Mouse (Mus musculus) myocyte (in vitro differentiated cells): ENCODE data around the gene Tomm34. TPM values are rescaled to one million over a fixed set of nuclear protein-coding genes. Genes with fewer than 3 reads are reported as not detected.

Experiments used
- H3K27me3 ChIP-seq: one replicate; pipeline ENCODE4 v1.6.1; 2011; ENCODE audit not compliant: control insufficient read depth, insufficient read depth, insufficient read length
- H3K36me3 ChIP-seq: one replicate; pipeline ENCODE4 v1.6.1; 2011; ENCODE audit not compliant: control insufficient read depth, insufficient read depth
- H3K4me2 ChIP-seq: one replicate; pipeline ENCODE4 v1.6.1; 2011; ENCODE audit warnings: low read depth, control low read depth
- H3K4me3 ChIP-seq: one replicate; pipeline ENCODE4 v1.5.1; 2011; ENCODE audit warnings: mild to moderate bottlenecking, control low read depth, moderate library complexity
- H3K79me2 ChIP-seq: one replicate; pipeline ENCODE4 v1.6.1; 2011; ENCODE audit not compliant: control insufficient read depth, insufficient read depth
- H3ac ChIP-seq: one replicate; pipeline ENCODE4 v1.6.1; 2011; ENCODE audit not compliant: control insufficient read depth, insufficient read length
- CEBPB ChIP-seq: IDR thresholded peaks from 2 replicates; pipeline ENCODE4 v1.6.1; 2011; ENCODE audit warnings: mild to moderate bottlenecking, moderate library complexity; ENCODE audit not compliant: poor library complexity, insufficient read depth, severe bottlenecking
- E2F4 ChIP-seq: IDR thresholded peaks from one replicate; pipeline ENCODE4 v1.6.1; 2011; ENCODE audit warnings: mild to moderate bottlenecking, control low read depth, moderate library complexity; ENCODE audit not compliant: insufficient read depth
- MAX ChIP-seq: IDR thresholded peaks from one replicate; pipeline ENCODE4 v1.6.1; 2011; ENCODE audit warnings: low read depth, mild to moderate bottlenecking, control low read depth
- MYOD1 ChIP-seq, 3 experiments: IDR thresholded peaks; one replicate each; pipeline ENCODE4 v1.6.1; 2011; ENCODE audit warnings: control low read depth in 2 of 3, low read depth in 2 of 3, mild to moderate bottlenecking in 2 of 3, moderate library complexity in 1 of 3; ENCODE audit not compliant: insufficient read length in 2 of 3, control insufficient read depth in 1 of 3
- MYOG ChIP-seq, 3 experiments: IDR thresholded peaks; one replicate each; pipeline ENCODE4 v1.6.1; 2011; ENCODE audit warnings: control low read depth in 2 of 3, low read depth in 2 of 3, mild to moderate bottlenecking in 2 of 3; ENCODE audit not compliant: insufficient read length in 2 of 3, control insufficient read depth in 1 of 3, insufficient read depth in 1 of 3
- POLR2A ChIP-seq: IDR thresholded peaks from one replicate; pipeline ENCODE4 v1.6.1; 2011; ENCODE audit warnings: low read depth, mild to moderate bottlenecking, control low read depth, moderate library complexity; ENCODE audit not compliant: insufficient read length
- POLR2AphosphoS2 ChIP-seq: IDR thresholded peaks from one replicate; pipeline ENCODE4 v1.6.1; 2011; ENCODE audit warnings: low read depth, control low read depth; ENCODE audit not compliant: insufficient read length
- REST ChIP-seq: IDR thresholded peaks from one replicate; pipeline ENCODE4 v1.6.1; 2011; ENCODE audit warnings: mild to moderate bottlenecking, control low read depth, moderate library complexity; ENCODE audit not compliant: insufficient read depth, insufficient read length
- SRF ChIP-seq: IDR thresholded peaks from one replicate; pipeline ENCODE4 v1.6.1; 2011; ENCODE audit warnings: low read depth; ENCODE audit not compliant: control insufficient read depth, insufficient read length
- TCF12 ChIP-seq: IDR thresholded peaks from one replicate; pipeline ENCODE4 v1.6.1; 2011; ENCODE audit warnings: mild to moderate bottlenecking, control low read depth; ENCODE audit not compliant: poor library complexity, insufficient read depth, severe bottlenecking
- TCF3 ChIP-seq: IDR thresholded peaks from one replicate; pipeline ENCODE4 v1.6.1; 2011; ENCODE audit warnings: low read depth, control low read depth; ENCODE audit not compliant: insufficient read length
- USF1 ChIP-seq: IDR thresholded peaks from one replicate; pipeline ENCODE4 v1.6.1; 2011; ENCODE audit warnings: low read depth, mild to moderate bottlenecking, control low read depth, moderate library complexity
- polyA plus RNA-seq: library from polyadenylated mRNA; unstranded; fragments of >200 nt; fragmentation: generic; extraction: Trizol; gene quantifications from one replicate; pipeline ENCODE4 v1.2.1, GENCODE M21; 2012; ENCODE audit warnings: missing spikeins

The Tomm34 gene
- polyA plus RNA-seq, 1 experiment: 24.1 TPM

GRCm38 (mm10) chr2:164087416-164088017, 16.5 kb upstream of the Tomm34 start:
- no peaks in the 10 kb centered on the region for H3K27me3 ChIP-seq
- H3K79me2 ChIP-seq: no peaks in the 10 kb centered on the region
- H3K4me2 ChIP-seq: no peak overlapping the region
- H3K4me3 ChIP-seq: no peak overlapping the region
- H3K36me3 ChIP-seq: peaks cover 40% of the 10 kb centered on the region
- TF ChIP-seq POLR2AphosphoS2: no peak
- no peak for TF ChIP-seq E2F4
- TF ChIP-seq MYOG (IDR thresholded peaks at IDR 0.05; ENCODE audit: control insufficient read depth in 1 of 3, insufficient read depth in 1 of 3, insufficient read length in 2 of 3, low read depth in 2 of 3): no peak
- no peak for TF ChIP-seq MYOD1 (IDR thresholded peaks at IDR 0.05; ENCODE audit: control insufficient read depth in 1 of 3, insufficient read length in 2 of 3, low read depth in 2 of 3)
- no peak for TF ChIP-seq POLR2A
- TF ChIP-seq CEBPB: no peak
- no peak for TF ChIP-seq TCF3
- no peak for TF ChIP-seq MAX
- TF ChIP-seq REST: no peak
- TF ChIP-seq TCF12: no peak
- TF ChIP-seq SRF: no peak
- no peak for TF ChIP-seq USF1
- no peak overlapping the region for H3ac ChIP-seq

DNA sequence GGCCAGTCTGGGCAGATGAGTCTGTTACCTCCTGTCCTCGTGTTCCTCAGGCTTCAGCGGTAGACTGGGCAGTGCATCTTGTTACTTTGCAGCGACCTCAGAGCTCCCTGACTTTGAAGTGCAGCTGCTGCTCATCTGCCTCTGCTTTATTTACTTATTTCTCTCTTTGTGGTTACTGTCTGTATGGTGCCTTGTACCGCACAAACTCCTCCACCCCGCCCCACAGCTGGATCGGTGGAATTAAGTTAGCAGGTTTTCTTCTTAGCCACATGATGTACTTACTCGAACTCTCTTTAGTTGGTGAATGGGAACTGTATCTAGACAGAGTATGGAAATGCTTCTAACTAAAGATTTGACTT, 13.4 kb upstream of the Tomm34 start:
- no peaks in the 10 kb centered on the region for H3K27me3 ChIP-seq
- TF ChIP-seq SRF (no peak), TCF3 (no peak)
- H3K4me3 ChIP-seq: no peak overlapping the region
- H3ac ChIP-seq: no peak overlapping the region
- no peak overlapping the region for H3K4me2 ChIP-seq
- no peaks in the 10 kb centered on the region for H3K79me2 ChIP-seq
- peaks cover 52% of the 10 kb centered on the region for H3K36me3 ChIP-seq

GRCm38 (mm10) chr2:164083609-164084341, 12.8 kb upstream of the Tomm34 start:
- no peak overlapping the region for H3K4me3 ChIP-seq
- H3K79me2 ChIP-seq: peaks cover 1% of the 10 kb centered on the region
- no peak overlapping the region for H3K4me2 ChIP-seq
- no peak overlapping the region for H3ac ChIP-seq
- no peaks in the 10 kb centered on the region for H3K27me3 ChIP-seq
- no peak for TF ChIP-seq MYOD1 (IDR thresholded peaks at IDR 0.05; ENCODE audit: control insufficient read depth in 1 of 3, insufficient read length in 2 of 3, low read depth in 2 of 3)
- no peak for TF ChIP-seq MYOG (IDR thresholded peaks at IDR 0.05; ENCODE audit: control insufficient read depth in 1 of 3, insufficient read depth in 1 of 3, insufficient read length in 2 of 3, low read depth in 2 of 3)
- no peak for TF ChIP-seq TCF12
- no peak for TF ChIP-seq USF1
- TF ChIP-seq E2F4: no peak
- no peak for TF ChIP-seq SRF
- TF ChIP-seq CEBPB: no peak
- no peak for TF ChIP-seq MAX
- TF ChIP-seq POLR2A: no peak
- TF ChIP-seq REST: no peak
- no peak for TF ChIP-seq POLR2AphosphoS2
- no peak for TF ChIP-seq TCF3
- peaks cover 47% of the 10 kb centered on the region for H3K36me3 ChIP-seq

- no peak overlapping the region for H3K4me3 ChIP-seq
- H3K27me3 ChIP-seq: no peaks in the 10 kb centered on the region
- TF ChIP-seq E2F4: no peak
- TF ChIP-seq MYOG (IDR thresholded peaks at IDR 0.05; ENCODE audit: control insufficient read depth in 1 of 3, insufficient read depth in 1 of 3, insufficient read length in 2 of 3, low read depth in 2 of 3): peak in 2 of 3 experiments; percentile 3 to 19
- TF ChIP-seq TCF3: no peak
- TF ChIP-seq REST: no peak
- TF ChIP-seq MAX: no peak
- no peak for TF ChIP-seq CEBPB
- no peak for TF ChIP-seq TCF12
- TF ChIP-seq POLR2AphosphoS2: no peak
- TF ChIP-seq MYOD1 (IDR thresholded peaks at IDR 0.05; ENCODE audit: control insufficient read depth in 1 of 3, insufficient read length in 2 of 3, low read depth in 2 of 3): peak in 2 of 3 experiments; percentile 14 to 75
- no peak for TF ChIP-seq SRF
- TF ChIP-seq POLR2A: no peak
- no peak for TF ChIP-seq USF1
These were observed 11.2 kb upstream of the Tomm34 start for GRCm38 (mm10) chr2:164082175-164082574.

DNA sequence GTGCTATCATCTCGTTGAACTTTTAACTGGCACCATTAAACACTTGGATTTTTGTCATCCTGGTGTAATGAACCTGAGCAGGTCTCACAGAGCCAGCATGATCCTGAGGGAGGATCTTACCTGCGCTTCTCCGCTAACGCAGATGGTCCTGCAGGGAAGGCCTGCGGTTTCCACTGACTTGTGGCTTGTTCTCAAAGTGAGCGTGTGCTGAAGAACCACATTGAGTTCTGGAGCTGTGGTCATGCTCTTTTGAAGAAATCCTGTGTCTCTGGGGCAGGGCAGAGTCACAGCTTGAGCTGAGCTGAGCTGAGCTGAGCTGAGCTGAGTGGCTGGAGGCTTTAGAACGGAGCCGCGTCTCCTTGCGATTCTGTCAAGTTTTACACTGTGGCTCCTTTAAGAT, 10.6 kb upstream of the Tomm34 start:
- TF ChIP-seq MAX: no peak
- no peak for TF ChIP-seq REST
- no peak for TF ChIP-seq POLR2A
- TF ChIP-seq TCF3: no peak
- no peak for TF ChIP-seq USF1
- TF ChIP-seq CEBPB: no peak
- no peak for TF ChIP-seq TCF12
- TF ChIP-seq MYOD1 (IDR thresholded peaks at IDR 0.05; ENCODE audit: control insufficient read depth in 1 of 3, insufficient read length in 2 of 3, low read depth in 2 of 3): no peak
- TF ChIP-seq E2F4: no peak
- no peak for TF ChIP-seq POLR2AphosphoS2
- TF ChIP-seq SRF: no peak
- TF ChIP-seq MYOG (IDR thresholded peaks at IDR 0.05; ENCODE audit: control insufficient read depth in 1 of 3, insufficient read depth in 1 of 3, insufficient read length in 2 of 3, low read depth in 2 of 3): no peak
- peaks cover 39% of the 10 kb centered on the region for H3K36me3 ChIP-seq
- no peak overlapping the region for H3ac ChIP-seq
- no peak overlapping the region for H3K4me2 ChIP-seq
- H3K27me3 ChIP-seq: no peaks in the 10 kb centered on the region
- H3K79me2 ChIP-seq: peaks cover 15% of the 10 kb centered on the region
- no peak overlapping the region for H3K4me3 ChIP-seq

More at GRCm38 (mm10) chr2:164082175-164082574, 11.2 kb upstream of the Tomm34 start:
- Histone ChIP-seq H3K36me3 (peaks cover 39% of the 10 kb centered on the region), H3K4me2 (no peak overlapping the region), H3ac (no peak overlapping the region), H3K79me2 (peaks cover 15% of the 10 kb centered on the region)
